Mouse (Mus musculus) kidney, postnatal 4 days (tissue): Measurements from ENCODE around the gene Dnajc4.
"Not testable (repeated sequence)": the region's sequence is repeated elsewhere in the genome, so short reads cannot be mapped to it uniquely, and the experiment has no call there.

ENCODE experiments used
- DNase-seq, 2 experiments: peaks; one replicate each; pipeline ENCODE4 v3.0.0; 2021; ENCODE audit warnings: mixed read lengths in 2 of 2

Gene Dnajc4

GRCm38 (mm10) chr19:6995255-6995991, 3.1 kb upstream of the Dnajc4 start:
- peak in 1 of 2 experiments; percentile 36 for DNase-seq

GRCm38 (mm10) chr19:6994489-6994888, 2.1 kb upstream of the Dnajc4 start:
- no peak for DNase-seq

- no peak for DNase-seq
Measured at GRCm38 (mm10) chr19:6994002-6994401, 1.6 kb upstream of the Dnajc4 start.

GRCm38 (mm10) chr19:6993011-6993770, 819 bp upstream of the Dnajc4 start:
- DNase-seq, result no peak

GRCm38 (mm10) chr19:6991166-6991565, 1.2 kb downstream of the Dnajc4 start:
- DNase-seq, result not testable (repeated sequence)

GRCm38 (mm10) chr19:6990712-6991111, 1.7 kb downstream of the Dnajc4 start:
- no peak for DNase-seq

- DNase-seq, result no peak
Measured at GRCm38 (mm10) chr19:6989251-6989650, 3.1 kb downstream of the Dnajc4 start.

- no peak for DNase-seq
Measured at GRCm38 (mm10) chr19:6987904-6988285, 4.5 kb downstream of the Dnajc4 start.

- peak; percentile 77 to 83 for DNase-seq
Measured at GRCm38 (mm10) chr19:6987061-6987903, 5.1 kb downstream of the Dnajc4 start, which contains the start of gene Vegfb. Vegfb (minus strand) TSS chr19:6987651.

- no peak for DNase-seq
Measured at GRCm38 (mm10) chr19:6985951-6986708, 6.2 kb downstream of the Dnajc4 start.

GRCm38 (mm10) chr19:6985300-6985699, 7.1 kb downstream of the Dnajc4 start:
- DNase-seq, result no peak

GRCm38 (mm10) chr19:6983621-6984020, 8.8 kb downstream of the Dnajc4 start:
- no peak for DNase-seq

- no peak for DNase-seq
Measured at GRCm38 (mm10) chr19:6981465-6981864, 10.9 kb downstream of the Dnajc4 start.

- DNase-seq, result peak; percentile 98 to 100
Measured at GRCm38 (mm10) chr19:6980381-6981093, 11.8 kb downstream of the Dnajc4 start, which contains the start of gene Fkbp2. Fkbp2 (minus strand) TSS chr19:6980501.

GRCm38 (mm10) chr19:6979486-6980380, 12.6 kb downstream of the Dnajc4 start:
- DNase-seq, result peak; percentile 100

GRCm38 (mm10) chr19:6979001-6979479, 13.3 kb downstream of the Dnajc4 start:
- DNase-seq, result peak; percentile 44 to 54

- DNase-seq, result no peak
Measured at GRCm38 (mm10) chr19:6978639-6978974, 13.8 kb downstream of the Dnajc4 start.

GRCm38 (mm10) chr19:6977759-6978638, 14.4 kb downstream of the Dnajc4 start:
- DNase-seq, result no peak
